Mouse (Mus musculus) left cerebral cortex, postnatal 25 days (tissue): Measurements from ENCODE around the gene Rasgef1b. TPM values are rescaled to one million over a fixed set of nuclear protein-coding genes. Genes with fewer than 3 reads are reported as not detected.

Source experiments
- DNase-seq, 2 experiments: peaks; one replicate each; pipeline ENCODE4 v3.0.0; 2022; ENCODE audit warnings: low spot score in 2 of 2, mixed read lengths in 1 of 2
- intact Hi-C: fragments of 180-260 bp; cut with DNase I; formaldehyde crosslinking; loops from one replicate; pipeline ENCODE4 v1.15.1; 2025
- total RNA-seq, 2 experiments: library from RNA; stranded (reverse); gene quantifications; 2 replicates each; pipeline ENCODE4 v1.2.3; 2021

Gene Rasgef1b
- total RNA-seq, 2 experiments from 2014 or later, result 73.1 to 92.6 TPM

DNA sequence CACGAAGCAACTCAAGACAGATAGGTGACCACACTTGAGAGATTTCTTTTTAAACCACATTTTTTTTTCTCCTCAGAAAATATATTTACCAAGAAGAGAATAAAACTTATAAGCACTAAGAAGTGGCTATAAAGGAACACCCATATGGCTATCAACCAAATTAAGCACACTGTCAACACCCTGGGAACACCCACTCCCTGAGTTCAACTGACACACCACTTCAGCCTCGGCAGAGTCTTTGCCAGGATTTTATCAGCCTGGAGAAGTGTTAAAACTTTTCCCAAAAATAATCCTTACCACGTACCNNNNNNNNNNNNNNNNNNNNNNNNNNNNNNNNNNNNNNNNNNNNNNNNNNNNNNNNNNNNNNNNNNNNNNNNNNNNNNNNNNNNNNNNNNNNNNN lies 368.3 kb downstream of the Rasgef1b start:
- intact Hi-C loops, result loop anchor here (1.0 to 2.0 kb wide), 4 partner anchors 22 to 108 kb away; no protein-coding TSS in a partner anchor

DNA sequence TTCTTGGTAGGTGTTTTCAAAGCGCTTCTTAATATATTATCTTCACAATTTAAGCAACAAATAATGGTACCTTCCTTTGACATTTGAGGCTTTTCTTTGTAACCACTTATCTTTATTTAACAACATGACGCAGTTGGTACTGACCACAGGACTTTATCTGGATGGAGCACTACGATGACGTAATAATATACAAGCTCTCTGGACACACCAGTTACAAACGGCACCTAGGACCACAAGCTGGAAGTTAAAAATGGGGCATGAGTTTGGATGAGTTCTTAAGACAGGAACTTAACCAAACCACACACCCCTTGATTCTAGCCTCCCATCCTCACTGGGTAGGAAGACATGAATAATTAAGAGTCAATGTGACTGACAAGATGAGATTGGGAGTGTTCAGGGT lies 369.6 kb downstream of the Rasgef1b start:
- no peak for DNase-seq
- intact Hi-C loops, result no loop called here

More for the DNA sequence above, 368.3 kb downstream of the Rasgef1b start:
- peak in 1 of 2 experiments; percentile 93 for DNase-seq

DNA sequence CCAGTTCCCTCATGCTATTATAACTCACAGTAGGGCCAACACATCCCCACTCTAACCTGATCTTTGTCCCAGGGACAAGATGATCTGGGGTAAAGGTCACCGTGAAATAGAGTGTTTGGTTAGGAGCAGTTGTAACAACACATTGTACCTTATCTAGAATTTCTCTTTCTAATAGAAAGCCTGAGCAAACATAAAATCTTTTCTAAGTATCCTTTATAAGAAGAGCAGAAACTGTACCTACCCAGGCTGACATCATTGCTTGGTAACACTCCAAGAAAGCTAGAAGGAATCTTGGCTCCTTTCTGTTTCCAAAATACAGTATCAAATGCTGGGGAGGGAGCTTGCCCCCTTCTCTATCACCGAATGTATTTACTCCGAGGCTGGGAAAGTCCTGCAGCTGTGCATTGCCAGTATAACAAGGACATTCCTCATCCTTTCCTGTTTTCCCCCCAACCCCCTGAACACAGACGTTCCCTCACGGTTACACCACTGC lies 374.2 kb downstream of the Rasgef1b start:
- intact Hi-C loops, result no loop called here
- peak in 1 of 2 experiments; percentile 71 for DNase-seq

DNA sequence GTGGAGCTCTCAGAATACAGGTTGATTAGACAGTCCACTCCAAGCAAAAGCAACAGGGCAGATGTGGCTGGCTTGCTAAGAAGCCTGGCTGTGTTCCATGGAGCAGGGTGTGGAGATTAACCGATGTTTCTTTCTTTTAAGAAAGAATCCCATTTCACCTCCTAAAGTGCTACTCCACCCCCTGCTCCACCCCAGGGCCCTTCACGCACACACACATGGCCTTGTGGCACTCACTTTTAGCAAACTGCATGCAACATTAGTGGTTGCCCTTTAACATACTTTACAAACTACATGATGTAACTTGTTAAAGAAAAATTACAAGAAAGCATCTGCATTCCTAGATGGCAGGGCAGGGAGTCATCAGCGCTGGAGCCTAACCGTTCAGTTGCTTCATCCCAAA lies 378.8 kb downstream of the Rasgef1b start:
- DNase-seq, result no peak
- intact Hi-C loops, result no loop called here

DNA sequence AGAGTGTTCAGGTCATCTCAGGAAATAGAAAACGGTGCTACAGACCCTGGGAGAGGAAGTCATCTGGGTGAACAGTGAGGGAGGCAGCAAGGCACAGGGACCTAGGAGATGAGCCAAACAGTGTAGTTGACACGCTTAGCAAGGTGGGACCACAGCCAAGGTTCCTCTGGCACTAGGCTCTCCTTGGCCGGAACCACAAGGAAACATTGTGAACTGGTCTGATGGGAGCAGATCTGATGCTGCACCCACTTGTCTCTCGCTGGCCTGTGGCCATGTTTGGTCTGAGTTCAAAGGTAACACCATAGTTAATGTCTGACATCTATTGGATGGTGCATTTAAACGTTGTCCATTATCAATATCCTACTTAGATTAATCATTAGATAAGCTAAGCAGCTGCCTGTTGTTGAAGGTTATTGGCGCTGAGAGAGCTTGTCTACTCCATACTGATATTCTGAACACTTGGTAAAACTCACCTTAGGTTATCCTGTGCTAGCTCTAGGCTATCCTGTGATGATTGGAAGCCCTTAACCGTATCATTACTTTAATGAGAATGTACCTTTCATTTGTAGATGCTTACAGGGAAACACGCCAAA lies 380.5 kb downstream of the Rasgef1b start:
- DNase-seq, result no peak
- intact Hi-C loops, result no loop called here

DNA sequence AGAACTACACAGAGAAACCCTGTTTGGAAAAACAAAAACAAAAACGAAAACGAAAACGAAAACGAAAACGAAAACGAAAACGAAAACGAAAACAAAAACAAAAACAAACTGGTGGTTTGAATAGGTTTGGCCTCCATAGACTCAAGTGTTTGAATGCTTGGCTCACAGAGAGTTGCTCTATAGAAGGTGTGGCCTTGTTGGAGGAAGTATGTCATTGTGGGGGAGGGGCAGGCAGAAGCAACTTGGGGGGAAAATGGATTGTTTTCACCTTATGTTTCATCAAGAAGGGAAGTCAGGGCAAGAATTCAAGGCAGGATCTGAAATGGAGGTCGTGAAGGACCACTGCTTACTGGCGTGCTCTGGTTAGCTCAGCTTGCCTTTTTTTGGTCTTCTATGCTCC lies 386.3 kb downstream of the Rasgef1b start:
- no peak for DNase-seq
- intact Hi-C loops, result no loop called here

DNA sequence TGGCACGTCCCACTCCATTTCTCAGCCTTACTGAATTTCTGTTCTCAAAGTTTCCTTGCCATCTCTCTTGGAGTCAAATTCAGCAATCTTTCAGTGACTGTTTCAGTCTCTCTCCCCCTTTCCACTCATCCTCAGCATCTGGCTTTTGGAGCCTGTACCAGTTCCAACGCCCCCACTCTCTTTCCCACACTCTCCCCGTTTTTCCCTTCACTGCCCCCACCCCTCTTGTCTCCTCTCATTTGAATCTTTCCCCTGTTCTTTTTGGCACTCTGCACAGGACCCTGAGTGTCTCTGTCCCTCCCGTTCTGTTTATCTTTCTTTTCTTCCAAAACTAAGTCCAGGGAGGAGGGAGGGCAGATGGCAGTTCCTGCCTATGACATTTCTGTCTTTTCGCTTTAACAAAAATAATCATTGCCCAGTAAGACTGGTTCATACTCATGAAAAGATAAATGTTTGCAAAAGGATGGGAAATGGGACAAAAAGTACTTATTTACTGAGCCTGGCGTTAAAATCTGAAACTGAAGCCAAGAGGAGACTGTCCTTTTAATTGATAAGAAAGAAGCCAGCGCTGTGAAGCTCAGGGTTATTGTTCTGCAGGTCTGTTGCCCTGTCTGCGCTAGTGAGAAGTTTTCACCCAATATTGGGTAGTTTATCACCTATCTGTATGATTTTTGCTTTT lies 388.4 kb downstream of the Rasgef1b start:
- DNase-seq, result peak in 1 of 2 experiments; percentile 77
- intact Hi-C loops, result no loop called here

DNA sequence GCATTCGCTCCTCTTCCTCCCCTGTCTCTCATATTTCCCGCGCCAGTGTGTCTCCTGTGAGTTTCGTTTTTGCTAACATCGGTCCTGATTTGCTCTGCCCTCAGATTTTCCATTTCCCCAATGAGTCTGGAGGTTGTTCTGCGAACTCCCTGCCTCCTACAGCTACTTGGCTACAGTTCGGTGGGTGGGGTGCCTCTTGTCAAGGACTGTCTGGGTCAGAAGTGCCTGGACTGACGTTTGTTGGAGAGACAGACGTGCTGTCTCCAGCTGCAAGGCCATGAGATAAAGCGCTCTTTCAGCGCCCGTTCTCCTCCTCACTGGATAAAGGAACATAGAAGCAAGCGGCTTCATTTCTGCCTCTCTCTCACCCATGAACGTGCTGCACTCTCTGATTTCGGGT lies 389.1 kb downstream of the Rasgef1b start:
- peak in 1 of 2 experiments; percentile 48 for DNase-seq
- intact Hi-C loops, result loop anchor here (5.0 kb wide), 1 partner anchor 87 kb away; no protein-coding TSS in a partner anchor

DNA sequence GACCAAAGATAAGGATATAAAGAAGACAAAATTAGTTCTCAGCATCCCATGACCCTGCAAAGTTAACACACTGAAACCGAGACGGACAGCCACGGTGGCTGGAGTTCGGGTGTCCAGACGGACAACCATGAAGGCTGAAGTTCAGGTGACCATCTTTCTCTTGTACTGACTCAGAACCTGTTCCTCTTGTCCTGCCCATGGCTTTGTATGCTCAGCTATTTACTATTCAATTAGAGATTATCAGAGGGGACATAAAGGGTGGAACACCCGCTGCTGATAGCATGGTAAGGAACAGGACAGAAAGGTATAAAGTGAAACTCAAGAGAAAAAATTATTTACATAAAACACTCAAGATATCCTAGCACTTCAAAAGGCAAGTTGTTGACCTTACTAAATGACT lies 390.0 kb downstream of the Rasgef1b start:
- intact Hi-C loops, result loop anchor here (5.0 kb wide), 1 partner anchor 87 kb away; no protein-coding TSS in a partner anchor

DNA sequence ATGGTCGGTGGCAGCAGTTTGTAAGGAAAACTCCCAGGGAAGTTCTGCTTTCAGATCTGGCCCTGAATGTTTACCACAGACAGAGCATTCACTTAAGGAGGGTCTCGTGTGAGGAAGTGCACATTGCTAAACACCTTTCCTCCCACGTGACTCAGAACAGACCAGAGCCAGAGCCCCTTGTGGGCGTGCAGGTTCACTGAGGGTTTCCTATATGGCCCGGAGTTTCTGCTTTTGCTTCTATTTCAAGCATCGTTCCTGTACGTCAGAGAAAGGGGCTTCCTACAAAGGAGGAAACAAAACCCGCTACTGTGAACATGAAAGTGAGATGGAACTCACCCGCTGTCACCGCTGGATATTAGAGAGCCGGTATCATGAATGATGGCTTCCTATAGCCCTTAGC lies 392.4 kb downstream of the Rasgef1b start:
- DNase-seq, result no peak
- intact Hi-C loops, result loop anchor here (5.0 kb wide), 1 partner anchor 84 kb away; no protein-coding TSS in a partner anchor

More for the DNA sequence above, 390.0 kb downstream of the Rasgef1b start:
- DNase-seq, result no peak

DNA sequence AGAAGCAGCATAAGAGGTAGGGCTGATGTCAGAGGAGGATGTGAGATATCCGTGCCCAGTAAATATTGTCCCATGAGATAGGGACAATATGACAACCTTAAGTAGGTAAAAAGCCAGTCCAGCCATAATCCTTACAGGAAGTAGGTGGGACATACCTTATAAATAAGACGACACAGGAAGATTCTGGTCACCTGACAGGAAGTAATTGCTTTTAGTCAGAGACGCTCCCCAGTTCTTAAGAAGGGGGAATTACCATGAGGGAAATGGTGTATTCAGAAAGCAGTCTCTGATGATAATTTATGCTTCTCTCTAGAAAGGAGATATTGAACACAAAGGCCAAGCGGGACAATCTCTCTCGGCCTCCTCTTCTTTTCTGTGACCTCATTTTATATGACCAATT lies 394.8 kb downstream of the Rasgef1b start:
- intact Hi-C loops, result no loop called here
- DNase-seq, result no peak

DNA sequence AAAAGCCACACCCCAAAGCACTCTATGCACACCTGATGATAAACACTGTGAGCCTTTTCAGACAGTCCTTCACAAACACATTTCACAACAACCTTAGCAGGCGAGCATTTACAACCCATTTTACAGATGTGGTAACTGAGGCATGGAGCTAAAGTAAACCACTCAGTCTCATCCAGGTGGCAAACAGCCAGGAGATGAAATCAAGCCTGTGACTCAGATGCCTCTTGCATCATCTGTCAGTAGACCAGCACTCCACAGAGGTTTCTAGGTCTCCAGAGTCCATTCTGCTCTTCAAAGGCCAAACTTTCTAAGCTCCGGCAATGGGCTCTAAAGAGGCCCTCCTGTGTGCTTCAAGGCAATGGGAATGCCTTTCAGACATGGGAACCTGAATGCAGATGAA lies 396.8 kb downstream of the Rasgef1b start:
- no peak for DNase-seq
- intact Hi-C loops, result no loop called here

DNA sequence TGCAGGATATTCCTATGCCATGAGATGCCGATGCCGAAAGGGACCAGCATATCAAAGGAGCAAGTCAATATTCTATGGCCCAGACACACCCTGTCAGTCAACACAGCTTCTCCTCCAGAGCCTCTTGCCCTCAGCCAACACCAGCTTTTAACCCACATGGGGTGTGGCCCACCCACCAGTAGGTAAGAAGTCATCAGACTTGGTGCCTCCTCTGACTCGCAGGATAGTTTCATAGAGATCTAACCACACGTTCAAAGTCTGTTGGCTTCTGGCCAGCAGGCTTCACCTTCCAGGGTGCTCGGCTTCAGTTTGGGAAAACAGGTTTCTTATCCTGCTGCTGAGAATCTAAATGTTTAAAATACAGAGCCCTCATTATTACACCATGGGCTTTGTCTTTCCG lies 399.8 kb downstream of the Rasgef1b start:
- no peak for DNase-seq
- intact Hi-C loops, result no loop called here

DNA sequence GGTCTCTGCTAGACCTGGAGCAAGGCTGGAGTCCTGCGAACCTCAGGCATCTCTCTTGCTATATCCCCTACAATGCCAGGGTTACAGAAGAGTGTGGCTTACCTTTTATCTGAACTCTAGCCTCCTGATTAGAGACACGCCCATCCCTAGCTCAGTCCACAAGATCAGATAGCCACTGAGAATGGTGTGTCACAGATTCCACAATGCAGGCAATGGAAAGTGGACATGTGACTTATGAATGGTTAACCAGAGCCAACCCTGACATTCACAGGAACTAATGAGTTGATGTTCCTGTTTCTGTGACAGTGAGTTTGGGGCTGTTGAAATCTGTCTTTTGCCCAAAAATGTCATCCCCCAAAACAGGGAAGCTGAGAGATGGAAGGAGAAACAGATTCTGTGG lies 401.8 kb downstream of the Rasgef1b start:
- intact Hi-C loops, result no loop called here
- no peak for DNase-seq

DNA sequence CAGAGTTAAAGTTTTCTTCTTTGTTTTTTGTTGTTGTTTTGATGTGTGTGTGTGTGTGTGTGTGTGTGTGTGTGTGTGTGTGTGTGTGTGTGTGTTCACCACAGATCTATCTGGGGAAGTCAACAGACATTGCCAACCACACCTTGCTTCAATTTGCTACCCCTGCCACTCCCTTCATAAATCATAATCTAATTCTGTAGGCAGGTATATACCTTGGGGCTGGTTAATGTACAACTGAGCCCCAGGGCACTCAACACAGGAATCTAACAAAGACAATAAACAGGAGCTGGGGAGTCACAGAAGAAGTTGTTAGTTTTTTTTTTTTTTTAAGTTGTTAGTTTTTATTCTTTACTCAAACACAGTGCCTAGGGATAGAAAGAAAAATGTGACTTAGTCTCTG lies 403.6 kb downstream of the Rasgef1b start:
- intact Hi-C loops, result no loop called here

DNA sequence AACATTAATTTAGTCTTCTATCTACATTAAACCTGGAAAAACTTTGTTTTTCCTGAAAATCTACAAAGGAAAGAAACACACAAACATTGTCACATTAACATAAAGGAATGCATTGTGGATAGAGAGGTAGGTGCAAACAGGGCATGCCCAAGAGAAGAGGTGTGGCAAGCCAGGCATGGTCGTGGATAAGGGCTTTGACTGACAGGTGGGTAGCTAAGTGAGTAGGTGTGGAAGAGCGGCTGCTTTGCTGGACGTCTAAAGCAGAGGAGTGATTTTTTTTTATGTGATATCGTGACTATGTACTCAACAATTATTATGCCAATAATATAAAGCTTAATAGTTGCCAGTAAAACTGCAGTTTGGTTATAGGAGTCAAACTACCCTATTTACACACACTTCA lies 408.1 kb downstream of the Rasgef1b start:
- no peak for DNase-seq
- intact Hi-C loops, result no loop called here

More for the DNA sequence above, 403.6 kb downstream of the Rasgef1b start:
- no peak for DNase-seq

DNA sequence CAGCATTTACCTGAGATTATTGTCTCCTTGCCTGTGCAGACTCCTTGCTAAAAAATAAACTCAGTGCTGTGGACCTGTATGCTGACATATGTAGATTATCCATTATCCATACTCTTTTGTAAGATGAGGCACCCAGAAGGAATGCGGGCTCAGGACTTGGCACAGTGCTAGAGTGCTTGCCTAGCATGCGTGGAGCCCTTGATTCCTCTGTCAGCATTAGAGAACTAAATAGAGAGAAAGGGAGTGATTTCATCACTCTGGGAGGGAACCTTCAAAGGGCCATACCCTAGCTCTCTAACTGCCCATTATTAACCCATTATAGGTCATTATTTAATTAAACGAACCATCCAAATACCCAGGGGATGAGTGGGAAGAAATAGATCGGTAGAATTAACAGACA lies 430.9 kb downstream of the Rasgef1b start:
- DNase-seq, result no peak

DNA sequence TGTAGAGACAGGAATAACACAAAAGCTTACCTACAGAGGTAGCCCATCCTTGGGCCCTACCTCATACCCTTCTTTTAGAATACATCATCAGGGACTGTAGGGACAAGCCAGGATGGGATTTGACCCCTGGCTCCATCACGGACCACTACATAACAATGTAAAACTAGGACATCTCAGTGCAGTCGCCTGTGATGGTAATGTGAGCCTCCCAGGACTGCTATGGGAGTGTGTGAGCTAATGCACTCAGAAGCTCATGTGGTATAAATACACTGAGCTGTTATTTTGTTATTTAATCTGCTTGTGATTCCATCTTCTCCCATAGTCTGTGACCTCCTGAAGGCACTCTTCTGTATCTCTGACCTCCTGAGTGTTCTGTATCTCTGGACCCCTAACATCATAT lies 432.5 kb downstream of the Rasgef1b start:
- DNase-seq, result no peak
- intact Hi-C loops, result no loop called here

More for the DNA sequence above, 430.9 kb downstream of the Rasgef1b start:
- intact Hi-C loops, result no loop called here

DNA sequence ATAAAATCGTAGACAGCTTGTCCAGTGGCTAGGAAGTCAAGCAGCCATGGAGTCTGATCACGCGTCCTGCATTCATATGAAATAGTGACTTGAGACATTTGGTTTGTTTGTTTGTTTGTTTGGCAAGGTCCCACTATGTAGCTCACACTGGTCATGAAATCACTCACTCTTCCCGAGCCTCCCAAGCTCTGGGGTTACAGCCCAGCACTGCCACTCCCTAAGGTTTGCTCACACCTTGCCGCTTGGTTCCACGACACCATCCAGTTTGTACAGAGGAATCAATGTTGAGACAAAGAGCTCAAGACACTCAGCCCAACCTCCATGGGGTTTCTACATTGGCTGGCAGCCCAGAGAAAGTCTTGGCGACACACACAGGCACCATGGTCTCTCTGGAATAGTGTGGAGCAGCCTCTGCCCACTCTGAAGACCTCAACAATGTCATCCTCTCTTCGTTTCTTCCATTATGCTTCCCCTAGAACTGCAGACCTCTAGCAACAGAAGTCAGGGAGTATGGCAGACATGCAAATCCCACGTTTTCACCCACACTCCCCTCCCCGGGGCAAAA lies 436.5 kb downstream of the Rasgef1b start:
- no peak for DNase-seq
- intact Hi-C loops, result no loop called here

DNA sequence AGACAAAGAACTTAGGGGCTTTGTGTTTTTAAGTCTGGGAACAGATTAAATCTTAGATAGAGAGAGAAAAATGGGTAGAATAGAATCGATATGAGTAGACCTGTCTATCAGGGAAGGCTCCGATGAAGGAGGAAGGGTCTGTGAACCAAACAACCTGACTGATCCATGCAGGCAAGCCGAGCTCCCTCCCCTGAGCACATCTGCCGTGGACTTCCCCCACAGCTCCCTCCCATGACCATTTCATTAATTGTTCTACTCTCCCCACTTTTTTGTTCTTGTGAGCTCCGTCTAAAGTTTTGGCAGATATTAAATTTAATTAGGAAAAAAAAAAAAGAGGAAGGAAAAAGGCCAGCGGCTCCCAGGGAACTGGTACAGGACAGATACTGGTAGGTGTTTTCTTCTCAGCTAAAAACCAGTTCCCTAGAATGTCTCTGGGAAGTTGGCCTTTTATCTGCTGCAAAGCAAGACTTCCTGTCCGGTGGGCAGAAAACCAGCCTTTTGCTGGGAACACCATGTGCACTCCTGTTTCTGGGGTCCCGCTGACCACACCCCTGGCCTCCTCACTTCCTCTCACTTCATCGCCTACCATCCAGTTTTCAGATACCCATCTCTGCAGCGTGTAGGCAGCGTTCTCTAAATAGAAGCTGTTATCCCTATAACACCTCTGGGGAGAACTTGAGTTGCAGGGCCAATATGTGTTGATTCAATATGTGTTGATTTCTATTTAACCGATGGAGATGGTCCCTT lies 437.6 kb downstream of the Rasgef1b start:
- no peak for DNase-seq
- intact Hi-C loops, result no loop called here
